Mouse (Mus musculus) gastrocnemius, adult 18-20 months (tissue): ENCODE results near the gene Hist2h4. TPM values are rescaled to one million over a fixed set of nuclear protein-coding genes. Genes with fewer than 3 reads are reported as not detected.
"Not testable (repeated sequence)": the region's sequence is repeated elsewhere in the genome, so short reads cannot be mapped to it uniquely, and the experiment has no call there.

Source experiments
- DNase-seq: peaks from one replicate; pipeline ENCODE4 v3.0.0; 2021; ENCODE audit warnings: low spot score
- total RNA-seq, 2 experiments: library from RNA; stranded (reverse); gene quantifications; 2 replicates each; pipeline ENCODE4 v1.2.3; 2021

Gene Hist2h4
- total RNA-seq, 2 experiments from 2014 or later, result 4.6 to 7.8 TPM

- no peak for DNase-seq
Observed at GRCm38 (mm10) chr3:96247356-96248140, 15.6 kb downstream of the Hist2h4 start.

- not testable (repeated sequence) for DNase-seq
Observed at GRCm38 (mm10) chr3:96246427-96246856, 16.7 kb downstream of the Hist2h4 start, which contains the start of gene Hist2h3c1. TSS of gene Hist2h3c1 (plus strand) at chr3:96246685.

- DNase-seq, result not testable (repeated sequence)
Observed at GRCm38 (mm10) chr3:96246018-96246417, 17.1 kb downstream of the Hist2h4 start.

- peak; percentile 86 for DNase-seq
Observed at GRCm38 (mm10) chr3:96245003-96245886, 17.9 kb downstream of the Hist2h4 start, which contains the start of gene Hist2h2aa1. TSS of gene Hist2h2aa1 (plus strand) at chr3:96245497.

- DNase-seq, result no peak
Observed at GRCm38 (mm10) chr3:96243921-96244572, 19.1 kb downstream of the Hist2h4 start.

GRCm38 (mm10) chr3:96240799-96241197 lies 22.3 kb downstream of the Hist2h4 start:
- no peak for DNase-seq

- peak; percentile 95 for DNase-seq
Observed at GRCm38 (mm10) chr3:96239949-96240798, 22.9 kb downstream of the Hist2h4 start, which contains the start of gene Hist2h2aa2. TSS of gene Hist2h2aa2 (minus strand) at chr3:96240276.

GRCm38 (mm10) chr3:96238954-96239793 lies 23.9 kb downstream of the Hist2h4 start, which contains the start of gene Hist2h3c2:
TSS of gene Hist2h3c2 (minus strand) at chr3:96239127.
- DNase-seq, result not testable (repeated sequence)

- DNase-seq, result no peak
Observed at GRCm38 (mm10) chr3:96237904-96238511, 25.1 kb downstream of the Hist2h4 start.

- no peak for DNase-seq
Observed at GRCm38 (mm10) chr3:96237335-96237903, 25.7 kb downstream of the Hist2h4 start.

GRCm38 (mm10) chr3:96236834-96237334 lies 26.2 kb downstream of the Hist2h4 start:
- no peak for DNase-seq

GRCm38 (mm10) chr3:96235836-96236235 lies 27.3 kb downstream of the Hist2h4 start:
- DNase-seq, result no peak

GRCm38 (mm10) chr3:96234914-96235313 lies 28.2 kb downstream of the Hist2h4 start:
- no peak for DNase-seq

- DNase-seq, result no peak
Observed at GRCm38 (mm10) chr3:96231758-96232120, 31.4 kb downstream of the Hist2h4 start.

GRCm38 (mm10) chr3:96230910-96231757 lies 32.0 kb downstream of the Hist2h4 start:
- no peak for DNase-seq

- DNase-seq, result no peak
Observed at GRCm38 (mm10) chr3:96230404-96230803, 32.7 kb downstream of the Hist2h4 start.

- no peak for DNase-seq
Observed at GRCm38 (mm10) chr3:96228828-96229227, 34.3 kb downstream of the Hist2h4 start.
